Mouse (Mus musculus): ENCODE data around the gene Hsd17b12. TPM values are rescaled to one million over a fixed set of nuclear protein-coding genes. Genes with fewer than 3 reads are reported as not detected.

The Hsd17b12 gene
- polyA plus RNA-seq, 1 experiment: 97.4 TPM

- Histone ChIP-seq H3K27me3 (ENCODE audit: control insufficient read depth, insufficient read depth, insufficient read length) (no peaks in the 10 kb centered on the region), H3K36me3 (ENCODE audit: control insufficient read depth, insufficient read depth) (peaks cover 28% of the 10 kb centered on the region), H3ac (ENCODE audit: control insufficient read depth, insufficient read length, low read depth) (no peak overlapping the region), H3K79me2 (ENCODE audit: control insufficient read depth, insufficient read depth) (peaks cover 26% of the 10 kb centered on the region), H3K4me3 (ENCODE audit: insufficient read depth, poor library complexity, severe bottlenecking) (no peak overlapping the region), H3K79me3 (ENCODE audit: low read depth) (peaks cover 8% of the 10 kb centered on the region)
- TF ChIP-seq MYOG (IDR thresholded peaks at IDR 0.05; ENCODE audit: control insufficient read depth, extremely low read depth, insufficient read length) (no peak), CTCF (IDR thresholded peaks at IDR 0.05; ENCODE audit: control insufficient read depth, insufficient read depth, insufficient read length) (no peak), FOSL1 (IDR thresholded peaks at IDR 0.05; ENCODE audit: insufficient read depth, low read length, poor library complexity, severe bottlenecking) (no peak), CEBPB (IDR thresholded peaks at IDR 0.05; ENCODE audit: low read depth) (no peak)
Observed at GRCm38 (mm10) chr2:94066540-94067135, 91.1 kb downstream of the Hsd17b12 start.

DNA sequence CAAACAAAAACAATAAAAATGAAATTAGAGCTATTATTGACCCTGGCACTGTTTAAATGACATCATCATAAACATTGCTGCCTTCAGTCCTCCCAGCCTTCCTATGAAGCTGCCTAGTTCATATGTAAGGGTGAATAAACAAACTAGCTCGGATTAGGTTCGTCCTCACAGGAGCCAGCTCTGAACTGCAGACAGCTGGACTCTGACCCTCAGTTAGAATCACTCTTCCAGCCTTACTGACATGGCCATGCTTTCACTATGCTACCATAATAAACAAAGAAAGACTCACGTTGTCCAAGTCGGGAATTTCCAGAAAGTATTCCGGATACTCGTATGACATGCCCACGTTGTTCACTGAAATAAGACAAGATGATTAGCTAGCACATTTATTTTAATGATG is 91.6 kb downstream of the Hsd17b12 start:
- H3K79me3 ChIP-seq (ENCODE audit: low read depth): peaks cover 4% of the 10 kb centered on the region
- no peak overlapping the region for H3K4me3 ChIP-seq (ENCODE audit: insufficient read depth, poor library complexity, severe bottlenecking)
- no peaks in the 10 kb centered on the region for H3K27me3 ChIP-seq (ENCODE audit: control insufficient read depth, insufficient read depth, insufficient read length)
- no peak overlapping the region for H3ac ChIP-seq (ENCODE audit: control insufficient read depth, insufficient read length, low read depth)
- peaks cover 21% of the 10 kb centered on the region for H3K79me2 ChIP-seq (ENCODE audit: control insufficient read depth, insufficient read depth)
- TF ChIP-seq MYOG (IDR thresholded peaks at IDR 0.05; ENCODE audit: control insufficient read depth, extremely low read depth, insufficient read length): no peak
- TF ChIP-seq FOSL1 (IDR thresholded peaks at IDR 0.05; ENCODE audit: insufficient read depth, low read length, poor library complexity, severe bottlenecking): no peak
- TF ChIP-seq CTCF (IDR thresholded peaks at IDR 0.05; ENCODE audit: control insufficient read depth, insufficient read depth, insufficient read length): no peak
- no peak for TF ChIP-seq MYOD1 (IDR thresholded peaks at IDR 0.05; ENCODE audit: control insufficient read depth, insufficient read length, low read depth)
- peaks cover 28% of the 10 kb centered on the region for H3K36me3 ChIP-seq (ENCODE audit: control insufficient read depth, insufficient read depth)

DNA sequence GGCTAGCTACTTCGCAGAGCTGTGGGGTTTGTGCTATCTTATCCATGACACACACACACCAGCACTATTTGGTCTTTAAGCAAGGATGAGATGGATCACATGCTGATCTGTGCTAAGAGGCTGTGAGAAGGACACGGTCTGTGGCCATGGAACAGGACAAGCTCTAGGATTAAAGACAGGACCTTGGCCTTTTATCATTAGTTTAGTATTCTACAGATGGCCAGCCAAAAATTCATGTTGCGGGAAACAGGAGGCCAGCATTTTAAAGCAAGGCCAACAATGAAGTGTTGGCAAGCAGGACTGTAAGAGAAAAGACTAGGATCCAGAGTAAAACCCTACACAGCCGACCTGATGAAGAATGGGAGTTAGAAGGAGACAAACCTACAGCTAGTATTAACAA is 95.0 kb downstream of the Hsd17b12 start:
- no peaks in the 10 kb centered on the region for H3K27me3 ChIP-seq (ENCODE audit: control insufficient read depth, insufficient read depth, insufficient read length)
- no peaks in the 10 kb centered on the region for H3K79me2 ChIP-seq (ENCODE audit: control insufficient read depth, insufficient read depth)
- H3ac ChIP-seq (ENCODE audit: control insufficient read depth, insufficient read length, low read depth): no peak overlapping the region
- peaks cover 2% of the 10 kb centered on the region for H3K79me3 ChIP-seq (ENCODE audit: low read depth)
- TF ChIP-seq MYOG (IDR thresholded peaks at IDR 0.05; ENCODE audit: control insufficient read depth, extremely low read depth, insufficient read length): no peak
- TF ChIP-seq MAX (IDR thresholded peaks at IDR 0.05): no peak
- no peak for TF ChIP-seq CEBPB (IDR thresholded peaks at IDR 0.05; ENCODE audit: low read depth)
- no peak for TF ChIP-seq FOSL1 (IDR thresholded peaks at IDR 0.05; ENCODE audit: insufficient read depth, low read length, poor library complexity, severe bottlenecking)
- no peak for TF ChIP-seq USF1 (IDR thresholded peaks at IDR 0.05; ENCODE audit: low read depth)
- no peak for TF ChIP-seq CTCF (IDR thresholded peaks at IDR 0.05; ENCODE audit: control insufficient read depth, insufficient read depth, insufficient read length)
- no peak overlapping the region for H3K4me3 ChIP-seq (ENCODE audit: insufficient read depth, poor library complexity, severe bottlenecking)
- peaks cover 36% of the 10 kb centered on the region for H3K36me3 ChIP-seq (ENCODE audit: control insufficient read depth, insufficient read depth)

GRCm38 (mm10) chr2:94059459-94059858 is 98.3 kb downstream of the Hsd17b12 start:
- Histone ChIP-seq H3K4me3 (ENCODE audit: insufficient read depth, poor library complexity, severe bottlenecking) (no peak overlapping the region), H3K27me3 (ENCODE audit: control insufficient read depth, insufficient read depth, insufficient read length) (no peaks in the 10 kb centered on the region), H3K79me2 (ENCODE audit: control insufficient read depth, insufficient read depth) (no peaks in the 10 kb centered on the region), H3ac (ENCODE audit: control insufficient read depth, insufficient read length, low read depth) (no peak overlapping the region), H3K36me3 (ENCODE audit: control insufficient read depth, insufficient read depth) (peaks cover 17% of the 10 kb centered on the region), H3K79me3 (ENCODE audit: low read depth) (no peaks in the 10 kb centered on the region)
- no peak for TF ChIP-seq CEBPB (IDR thresholded peaks at IDR 0.05; ENCODE audit: low read depth)
- TF ChIP-seq FOSL1 (IDR thresholded peaks at IDR 0.05; ENCODE audit: insufficient read depth, low read length, poor library complexity, severe bottlenecking): no peak
- no peak for TF ChIP-seq MYOG (IDR thresholded peaks at IDR 0.05; ENCODE audit: control insufficient read depth, extremely low read depth, insufficient read length)
- TF ChIP-seq MYOD1 (IDR thresholded peaks at IDR 0.05; ENCODE audit: control insufficient read depth, insufficient read length, low read depth): no peak
- no peak for TF ChIP-seq CTCF (IDR thresholded peaks at IDR 0.05; ENCODE audit: control insufficient read depth, insufficient read depth, insufficient read length)
- TF ChIP-seq MAX (IDR thresholded peaks at IDR 0.05): no peak
- no peak for TF ChIP-seq USF1 (IDR thresholded peaks at IDR 0.05; ENCODE audit: low read depth)

DNA sequence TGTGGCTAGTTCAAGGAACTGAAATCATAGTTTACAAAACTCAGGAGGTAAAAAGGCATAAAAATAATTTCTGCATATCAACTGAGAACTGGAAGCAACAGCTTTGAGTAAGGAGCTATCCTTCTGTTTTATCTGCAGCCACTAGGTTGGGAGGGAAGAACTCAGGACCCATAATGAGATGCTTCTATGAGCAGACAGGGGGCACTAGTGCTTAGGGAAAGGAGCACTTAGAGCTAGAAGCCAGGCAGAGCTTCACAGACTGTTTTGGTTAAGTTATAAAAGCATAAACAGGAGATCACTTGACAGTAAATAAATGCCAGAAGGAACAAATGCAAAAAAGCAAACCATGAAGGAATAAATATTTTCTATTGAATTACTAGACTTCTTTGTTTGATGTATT is 103.0 kb downstream of the Hsd17b12 start:
- H3ac ChIP-seq (ENCODE audit: control insufficient read depth, insufficient read length, low read depth): no peak overlapping the region
- no peaks in the 10 kb centered on the region for H3K27me3 ChIP-seq (ENCODE audit: control insufficient read depth, insufficient read depth, insufficient read length)
- TF ChIP-seq CTCF (IDR thresholded peaks at IDR 0.05; ENCODE audit: control insufficient read depth, insufficient read depth, insufficient read length): peak; percentile 33
- no peak for TF ChIP-seq USF1 (IDR thresholded peaks at IDR 0.05; ENCODE audit: low read depth)
- H3K79me3 ChIP-seq (ENCODE audit: low read depth): no peaks in the 10 kb centered on the region
- H3K4me3 ChIP-seq (ENCODE audit: insufficient read depth, poor library complexity, severe bottlenecking): no peak overlapping the region
- H3K36me3 ChIP-seq (ENCODE audit: control insufficient read depth, insufficient read depth): peaks cover 10% of the 10 kb centered on the region
- H3K79me2 ChIP-seq (ENCODE audit: control insufficient read depth, insufficient read depth): peaks cover 5% of the 10 kb centered on the region

GRCm38 (mm10) chr2:94051952-94052351 is 105.8 kb downstream of the Hsd17b12 start:
- Histone ChIP-seq H3K36me3 (ENCODE audit: control insufficient read depth, insufficient read depth) (peaks cover 13% of the 10 kb centered on the region), H3K27me3 (ENCODE audit: control insufficient read depth, insufficient read depth, insufficient read length) (no peaks in the 10 kb centered on the region), H3K79me3 (ENCODE audit: low read depth) (no peaks in the 10 kb centered on the region), H3K79me2 (ENCODE audit: control insufficient read depth, insufficient read depth) (peaks cover 10% of the 10 kb centered on the region), H3ac (ENCODE audit: control insufficient read depth, insufficient read length, low read depth) (no peak overlapping the region), H3K4me3 (ENCODE audit: insufficient read depth, poor library complexity, severe bottlenecking) (no peak overlapping the region)
- TF ChIP-seq MYOG (IDR thresholded peaks at IDR 0.05; ENCODE audit: control insufficient read depth, extremely low read depth, insufficient read length): no peak
- no peak for TF ChIP-seq USF1 (IDR thresholded peaks at IDR 0.05; ENCODE audit: low read depth)
- TF ChIP-seq MAX (IDR thresholded peaks at IDR 0.05): peak; percentile 57
- TF ChIP-seq CTCF (IDR thresholded peaks at IDR 0.05; ENCODE audit: control insufficient read depth, insufficient read depth, insufficient read length): no peak
- TF ChIP-seq FOSL1 (IDR thresholded peaks at IDR 0.05; ENCODE audit: insufficient read depth, low read length, poor library complexity, severe bottlenecking): peak; percentile 92
- TF ChIP-seq CEBPB (IDR thresholded peaks at IDR 0.05; ENCODE audit: low read depth): no peak
- peak; percentile 19 for TF ChIP-seq MYOD1 (IDR thresholded peaks at IDR 0.05; ENCODE audit: control insufficient read depth, insufficient read length, low read depth)
